Mouse (Mus musculus) heart, embryonic 14.5 days (tissue): ENCODE results near the gene Zbtb39. TPM values are rescaled to one million over a fixed set of nuclear protein-coding genes. Genes with fewer than 3 reads are reported as not detected.

ENCODE experiments used
- ATAC-seq: fragments of 200-750 bp; cut with Nextera tagmentation; 2 replicates; pipeline ENCODE4 v1.8.0; 2017; ENCODE audit warnings: low read depth, moderate TSS enrichment; ENCODE audit not compliant: insufficient number of reproducible peaks, insufficient read depth, low FRiP score
- H3K27ac ChIP-seq, 2 experiments: fragments of 200-500 bp in 1 of 2; fragments of 300-500 bp in 1 of 2; sonication (generic) in 1 of 2; replicated peaks in 1 of 2; 2 replicates each; pipeline ENCODE4 v1.5.1; 2012 to 2014; ENCODE audit warnings: low read depth in 2 of 2, low read length in 2 of 2, control low read depth in 1 of 2, mild to moderate bottlenecking in 1 of 2, mixed read lengths in 1 of 2; ENCODE audit not compliant: control insufficient read depth in 1 of 2, insufficient read depth in 1 of 2
- H3K27me3 ChIP-seq: fragments of 300-500 bp; sonication (generic); 2 replicates; pipeline ENCODE4 v1.6.1; 2014; ENCODE audit warnings: mild to moderate bottlenecking, low read length, control low read depth; ENCODE audit not compliant: control insufficient read depth, insufficient read depth
- H3K36me3 ChIP-seq: fragments of 300-500 bp; sonication (generic); 2 replicates; pipeline ENCODE4 v1.6.1; 2014; ENCODE audit warnings: mild to moderate bottlenecking, control low read depth, low read length, mixed read lengths; ENCODE audit not compliant: control insufficient read depth, insufficient read depth
- H3K4me1 ChIP-seq, 2 experiments: fragments of 200-500 bp in 1 of 2; fragments of 300-500 bp in 1 of 2; sonication (generic) in 1 of 2; 2 replicates each; pipeline ENCODE4 v1.6.1; 2012 to 2014; ENCODE audit warnings: low read length in 2 of 2, control low read depth in 1 of 2, mixed read lengths in 1 of 2; ENCODE audit not compliant: control insufficient read depth in 2 of 2, insufficient read depth in 2 of 2
- H3K4me2 ChIP-seq: fragments of 300-500 bp; sonication (generic); 2 replicates; pipeline ENCODE4 v1.6.1; 2014; ENCODE audit warnings: mild to moderate bottlenecking, low read length
- H3K4me3 ChIP-seq, 2 experiments: fragments of 200-500 bp in 1 of 2; fragments of 300-500 bp in 1 of 2; sonication (generic) in 1 of 2; 2 replicates each; pipeline ENCODE4 v1.5.1; 2012 to 2014; ENCODE audit warnings: low read length in 2 of 2, mild to moderate bottlenecking in 2 of 2, control low read depth in 1 of 2, low read depth in 1 of 2, moderate library complexity in 1 of 2; ENCODE audit not compliant: control insufficient read depth in 1 of 2, insufficient read depth in 1 of 2
- H3K9ac ChIP-seq: fragments of 300-500 bp; sonication (generic); 2 replicates; pipeline ENCODE4 v1.6.1; 2014; ENCODE audit warnings: mild to moderate bottlenecking, low read length
- H3K9me3 ChIP-seq: fragments of 300-500 bp; sonication (generic); 2 replicates; pipeline ENCODE4 v1.6.1; 2016; ENCODE audit warnings: low read length, control low read depth; ENCODE audit not compliant: control insufficient read depth
- WGBS: fragments of 180-500 bp; shearing (Covaris S2); extraction: QIAGEN DNeasy Blood & Tissue Kit; methylation state at CpG from one replicate; pipeline ENCODE4 v1.1.7; 2014; 5-methylcytosine and 5-hydroxymethylcytosine counted together
- polyA plus RNA-seq: library from polyadenylated mRNA; unstranded; fragments of >200 nt; fragmentation: Nextera tagmentation; extraction: Ambion mirVana; gene quantifications from 2 replicates; pipeline ENCODE4 v1.2.1, GENCODE M21; 2014

Gene Zbtb39
- polyA plus RNA-seq, 1 experiment from 2014 or later = 2.3 TPM

DNA sequence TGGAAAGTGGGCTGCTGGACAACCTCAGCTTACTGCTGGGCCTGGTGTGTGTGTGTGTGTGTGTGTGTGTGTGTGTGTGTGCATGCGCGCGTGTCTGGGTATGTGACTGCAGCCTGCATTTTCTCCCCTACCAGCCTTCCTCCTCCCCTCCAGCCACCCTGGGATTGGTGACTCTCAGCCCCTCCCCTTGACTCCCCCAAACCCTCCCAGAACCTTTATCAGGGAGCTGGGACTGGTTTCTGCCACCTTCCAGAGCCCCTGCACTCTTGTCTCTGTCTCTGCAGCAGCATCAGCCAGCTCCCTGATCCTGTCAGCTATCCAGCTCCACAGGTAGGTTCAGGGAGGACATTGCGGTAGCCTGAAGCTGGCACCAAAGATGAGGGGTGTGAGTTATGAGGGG, 14.2 kb upstream of the Zbtb39 start:
- H3K36me3 ChIP-seq = no peaks in the 10 kb centered on the region
- no peak for ATAC-seq
- H3K27ac ChIP-seq = no peak overlapping the region
- H3K4me1 ChIP-seq = peaks cover 0 to 6% of the 10 kb centered on the region in 2 experiments; a peak in 2 of 4 replicates
- no peak overlapping the region for H3K4me2 ChIP-seq
- WGBS = 36% methylated on average over 4 of the region's 4 CpGs
- H3K4me3 ChIP-seq = no peak overlapping the region
- H3K27me3 ChIP-seq = peaks cover 28% of the 10 kb centered on the region
- no peaks in the 10 kb centered on the region for H3K9me3 ChIP-seq
- no peak overlapping the region for H3K9ac ChIP-seq

DNA sequence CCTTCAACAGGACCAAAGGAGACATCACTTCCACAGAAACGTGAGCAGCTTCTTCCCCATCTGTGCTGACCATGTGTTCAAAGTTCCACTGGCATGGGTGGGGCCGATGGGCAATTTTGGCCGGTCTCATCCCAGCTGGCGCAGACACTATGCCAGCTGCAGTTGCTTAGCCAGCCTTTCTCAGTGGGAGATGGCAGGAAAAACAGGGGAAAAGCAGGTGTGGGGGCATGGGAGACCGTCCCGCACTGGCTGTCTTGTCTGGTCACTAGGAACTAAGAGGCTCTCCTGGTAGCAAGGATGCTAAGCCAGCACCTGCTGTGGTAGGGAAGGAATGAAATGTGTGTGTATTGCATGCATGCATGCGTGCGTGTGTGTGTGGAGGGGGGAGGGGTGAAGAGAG, 10.9 kb upstream of the Zbtb39 start:
- ATAC-seq = no peak
- Histone ChIP-seq H3K9ac (no peak overlapping the region), H3K9me3 (no peaks in the 10 kb centered on the region), H3K4me1 (no peaks in the 10 kb centered on the region), H3K4me3 (no peak overlapping the region), H3K4me2 (no peak overlapping the region), H3K27me3 (peaks cover 11% of the 10 kb centered on the region; the same call in 1 of the 2 replicates), H3K27ac (no peak overlapping the region), H3K36me3 (no peaks in the 10 kb centered on the region)
- WGBS = 73% methylated on average over 8 of the region's 8 CpGs

DNA sequence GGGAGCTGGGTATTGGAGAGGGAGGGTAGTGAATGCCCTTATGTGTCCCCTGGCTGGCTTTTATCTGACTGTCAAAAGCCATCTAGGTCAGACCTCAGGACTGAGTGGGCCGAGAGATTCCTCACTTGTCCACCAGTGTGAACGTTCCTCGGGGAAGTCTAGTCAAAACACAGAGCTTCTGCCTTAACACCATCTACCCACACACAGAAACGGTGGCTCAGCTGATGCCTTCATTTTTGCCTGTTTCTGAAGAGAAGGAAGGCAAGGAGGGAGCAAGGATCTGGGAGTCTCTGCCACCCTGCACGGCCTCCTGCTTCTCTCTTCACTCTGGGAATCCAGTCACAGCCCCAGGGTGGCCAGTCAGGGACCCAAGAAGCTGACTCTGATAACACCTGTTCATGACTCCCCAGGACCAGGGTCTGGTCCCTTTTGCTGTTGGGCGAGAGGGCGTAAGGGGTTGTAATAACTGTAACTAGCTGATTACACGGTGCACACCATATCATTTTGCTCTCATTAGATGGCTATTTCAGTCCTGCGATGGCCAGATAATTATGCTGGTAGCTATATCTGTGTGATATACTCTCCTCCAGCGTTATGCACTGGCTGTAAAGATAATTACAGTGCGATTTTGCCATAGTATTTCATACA, 8.9 kb upstream of the Zbtb39 start:
- H3K27ac ChIP-seq = no peak overlapping the region
- no peak overlapping the region for H3K9ac ChIP-seq
- H3K4me2 ChIP-seq = no peak overlapping the region
- H3K27me3 ChIP-seq = peaks cover 8% of the 10 kb centered on the region; the same call in 1 of the 2 replicates
- ATAC-seq = no peak
- H3K4me1 ChIP-seq = peaks cover 0 to 3% of the 10 kb centered on the region in 2 experiments; a peak in 1 of 4 replicates
- WGBS = 61% methylated on average over 11 of the region's 11 CpGs
- no peak overlapping the region for H3K4me3 ChIP-seq
- no peaks in the 10 kb centered on the region for H3K9me3 ChIP-seq
- H3K36me3 ChIP-seq = no peaks in the 10 kb centered on the region

GRCm38 (mm10) chr10:127730933-127731310, 8.4 kb upstream of the Zbtb39 start:
- no peak for ATAC-seq
- Histone ChIP-seq H3K4me1 (peaks cover 0 to 3% of the 10 kb centered on the region in 2 experiments; a peak in 1 of 4 replicates), H3K4me2 (no peak overlapping the region), H3K4me3 (no peak overlapping the region), H3K27ac (no peak overlapping the region), H3K36me3 (no peaks in the 10 kb centered on the region), H3K9me3 (no peaks in the 10 kb centered on the region), H3K27me3 (peaks cover 8% of the 10 kb centered on the region; the same call in 1 of the 2 replicates), H3K9ac (no peak overlapping the region)
- WGBS = 60% methylated on average over 9 of the region's 9 CpGs

GRCm38 (mm10) chr10:127731397-127731796, 7.9 kb upstream of the Zbtb39 start:
- Histone ChIP-seq H3K36me3 (no peaks in the 10 kb centered on the region), H3K27ac (no peak overlapping the region), H3K4me2 (no peak overlapping the region), H3K4me1 (peaks cover 0 to 3% of the 10 kb centered on the region in 2 experiments; a peak in 1 of 4 replicates), H3K27me3 (peaks cover 8% of the 10 kb centered on the region; the same call in 1 of the 2 replicates), H3K4me3 (no peak overlapping the region), H3K9me3 (no peaks in the 10 kb centered on the region), H3K9ac (no peak overlapping the region)
- ATAC-seq = no peak
- WGBS = 38% methylated on average over 5 of the region's 5 CpGs

- no peaks in the 10 kb centered on the region for H3K9me3 ChIP-seq
- 28% methylated on average over 5 of the region's 5 CpGs for WGBS
- no peak overlapping the region for H3K4me3 ChIP-seq
- H3K27me3 ChIP-seq = no peaks in the 10 kb centered on the region
- H3K27ac ChIP-seq = no peak overlapping the region
- no peak for ATAC-seq
- no peak overlapping the region for H3K4me2 ChIP-seq
- H3K36me3 ChIP-seq = no peaks in the 10 kb centered on the region
- H3K9ac ChIP-seq = no peak overlapping the region
- H3K4me1 ChIP-seq = peaks cover 2 to 6% of the 10 kb centered on the region in 2 experiments; a peak in 1 of 4 replicates
Observed at GRCm38 (mm10) chr10:127734434-127734833, 4.9 kb upstream of the Zbtb39 start.

GRCm38 (mm10) chr10:127736266-127736665, 3.1 kb upstream of the Zbtb39 start:
- Histone ChIP-seq H3K27ac (no peak overlapping the region), H3K36me3 (peaks cover 1% of the 10 kb centered on the region; the same call in 1 of the 2 replicates), H3K9ac (no peak overlapping the region), H3K4me2 (no peak overlapping the region), H3K4me1 (peaks cover 6 to 11% of the 10 kb centered on the region in 2 experiments; a peak in 3 of 4 replicates), H3K9me3 (no peaks in the 10 kb centered on the region), H3K27me3 (no peaks in the 10 kb centered on the region), H3K4me3 (no peak overlapping the region)
- 76% methylated on average over 2 of the region's 2 CpGs for WGBS
- ATAC-seq = no peak

DNA sequence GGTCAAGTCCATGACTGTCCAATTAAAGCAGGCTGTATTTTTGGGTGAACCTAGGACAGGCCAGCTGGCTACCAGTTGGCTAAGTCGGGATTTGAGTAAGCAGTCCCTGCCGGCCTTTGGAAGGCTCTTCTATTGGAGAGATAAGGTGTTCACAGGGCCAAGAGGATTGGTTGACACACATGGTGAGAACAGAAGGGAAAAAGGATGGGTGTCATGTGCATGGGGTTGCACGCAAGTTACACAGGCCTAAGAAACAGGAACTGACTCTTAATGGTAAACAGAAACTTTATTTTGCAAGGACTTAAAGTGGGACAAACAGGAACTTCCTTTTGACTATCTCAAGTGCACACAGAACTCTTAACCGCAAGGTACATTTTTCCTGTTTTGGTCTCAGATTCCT, 2.4 kb upstream of the Zbtb39 start:
- H3K27ac ChIP-seq = no peak overlapping the region
- 41% methylated on average over 4 of the region's 4 CpGs for WGBS
- H3K9ac ChIP-seq = no peak overlapping the region
- ATAC-seq = no peak
- H3K4me3 ChIP-seq = no peak overlapping the region
- peaks cover 8% of the 10 kb centered on the region for H3K36me3 ChIP-seq
- H3K9me3 ChIP-seq = no peaks in the 10 kb centered on the region
- H3K27me3 ChIP-seq = no peaks in the 10 kb centered on the region
- peaks cover 6 to 11% of the 10 kb centered on the region in 2 experiments; a peak in 3 of 4 replicates for H3K4me1 ChIP-seq
- no peak overlapping the region for H3K4me2 ChIP-seq
